Mouse (Mus musculus) kidney, adult 2 months (tissue): ENCODE results near the gene Pecam1.

ENCODE experiments used
- CTCF ChIP-seq: fragments of 200-500 bp; conservative IDR thresholded peaks from 2 replicates; pipeline ENCODE4 v1.5.1; 2011; ENCODE audit warnings: low read depth, mild to moderate bottlenecking, control low read depth, low read length, moderate library complexity, mixed read lengths; ENCODE audit not compliant: insufficient read depth, insufficient read length
- POLR2A ChIP-seq: fragments of 200-500 bp; IDR thresholded peaks from one replicate; pipeline ENCODE4 v1.6.1; 2011; ENCODE audit warnings: low read depth, low read length, control low read depth

GRCm38 (mm10) chr11:106724176-106724915 lies 26.1 kb downstream of the Pecam1 start:
- TF ChIP-seq POLR2A (no peak), CTCF (no peak)
